Mouse (Mus musculus) ES-E14 (cell line): Measurements from ENCODE around the gene Trim10. TPM values are rescaled to one million over a fixed set of nuclear protein-coding genes. Genes with fewer than 3 reads are reported as not detected.
A peak's percentile ranks its signal among the peaks of the same experiment; 100 is the strongest.

ENCODE experiments used
- DNase-seq: peaks from one replicate; pipeline ENCODE4 v3.0.0-alpha.2; 2013; ENCODE audit warnings: low read depth, low spot score
- H3K27ac ChIP-seq: 2 replicates; pipeline ENCODE4 v1.5.1; 2012; ENCODE audit warnings: low read depth, mild to moderate bottlenecking, low read length, moderate library complexity, mixed read lengths; ENCODE audit not compliant: poor library complexity, insufficient read depth, severe bottlenecking
- H3K36me3 ChIP-seq: 2 replicates; pipeline ENCODE4 v1.6.1; 2012; ENCODE audit warnings: mild to moderate bottlenecking, low read length, moderate library complexity, mixed read lengths; ENCODE audit not compliant: control insufficient read depth, poor library complexity, insufficient read depth, severe bottlenecking
- H3K4me1 ChIP-seq, 2 experiments: fragments of 150-350 bp in 1 of 2; sonication (generic) in 1 of 2; 2 replicates each; pipeline ENCODE4 v1.6.1; 2012; ENCODE audit warnings: low read length in 2 of 2, mild to moderate bottlenecking in 1 of 2, mixed read lengths in 1 of 2; ENCODE audit not compliant: control insufficient read depth in 2 of 2, insufficient read depth in 2 of 2, poor library complexity in 1 of 2
- H3K4me3 ChIP-seq, 2 experiments: fragments of 150-350 bp in 1 of 2; sonication (generic) in 1 of 2; 2 replicates each; pipeline ENCODE4 v1.5.1; 2012; ENCODE audit warnings: low read length in 2 of 2, low read depth in 1 of 2, mild to moderate bottlenecking in 1 of 2, mixed read lengths in 1 of 2; ENCODE audit not compliant: insufficient read depth in 1 of 2, poor library complexity in 1 of 2, severe bottlenecking in 1 of 2
- H3K9ac ChIP-seq: 2 replicates; pipeline ENCODE4 v1.6.1; 2012; ENCODE audit warnings: low read depth, mild to moderate bottlenecking, low read length, mixed read lengths; ENCODE audit not compliant: poor library complexity, insufficient read depth, severe bottlenecking
- H3K9me3 ChIP-seq: fragments of 150-350 bp; sonication (generic); 2 replicates; pipeline ENCODE4 v1.6.1; 2012; ENCODE audit warnings: low read depth, mild to moderate bottlenecking, low read length; ENCODE audit not compliant: control insufficient read depth, insufficient read depth
- CHD2 ChIP-seq: IDR thresholded peaks from 2 replicates; pipeline ENCODE4 v1.6.1; 2014; ENCODE audit warnings: mild to moderate bottlenecking, low read depth, low read length, inconsistent platforms
- HCFC1 ChIP-seq: IDR thresholded peaks from 2 replicates; pipeline ENCODE4 v1.6.1; 2012; ENCODE audit warnings: low read length, inconsistent platforms, borderline replicate concordance; ENCODE audit not compliant: insufficient read depth
- MAFK ChIP-seq: IDR thresholded peaks from 2 replicates; pipeline ENCODE4 v1.6.1; 2014; ENCODE audit warnings: mild to moderate bottlenecking, low read depth, low read length, inconsistent platforms; ENCODE audit not compliant: insufficient read depth
- ZC3H11A ChIP-seq: IDR thresholded peaks from 2 replicates; pipeline ENCODE4 v1.6.1; 2012; ENCODE audit warnings: low read depth, mild to moderate bottlenecking, inconsistent platforms, low read length, borderline replicate concordance
- ZNF384 ChIP-seq: IDR thresholded peaks from 2 replicates; pipeline ENCODE4 v1.6.1; 2012; ENCODE audit warnings: low read depth, low read length, inconsistent platforms
- in situ Hi-C, 2 experiments: fragments of 600-800 bp; cut with MboI; formaldehyde crosslinking; loops; one replicate each; pipeline ENCODE4 v1.15.1; 2025; ENCODE audit warnings: low sequenced_read_pairs in 2 of 2, inconsistent platforms in 1 of 2; ENCODE audit not compliant: unreplicated experiment in 2 of 2
- total RNA-seq: library from RNA; depleted of rRNA; stranded (reverse); fragments of 300-350 nt; gene quantifications from 2 replicates; pipeline ENCODE4 v1.2.3, GENCODE M21; 2012

The Trim10 gene
- total RNA-seq, 1 experiment: not detected

GRCm38 (mm10) chr17:36861680-36862079, 7.7 kb upstream of the Trim10 start:
- TF ChIP-seq HCFC1 (no peak), ZC3H11A (no peak), ZNF384 (no peak), CHD2 (no peak), MAFK (no peak)
- in situ Hi-C loops: no loop called here
- H3K9ac ChIP-seq: no peak overlapping the region
- H3K9me3 ChIP-seq: no peaks in the 10 kb centered on the region
- peaks cover 0 to 4% of the 10 kb centered on the region in 2 experiments; a peak in 1 of 4 replicates for H3K4me1 ChIP-seq
- DNase-seq: no peak
- H3K4me3 ChIP-seq: no peak overlapping the region
- H3K27ac ChIP-seq: no peak overlapping the region
- H3K36me3 ChIP-seq: peaks cover 14% of the 10 kb centered on the region

GRCm38 (mm10) chr17:36866719-36867527, 2.5 kb upstream of the Trim10 start, which contains the start of gene Trim15:
Gene Trim15 (minus strand): TSS chr17:36867210.
- in situ Hi-C loops: no loop called here
- Histone ChIP-seq H3K27ac (no peak within 1 kb of the TSS), H3K4me1 (peaks cover 0 to 12% of the 10 kb centered on the region in 2 experiments; a peak in 1 of 4 replicates), H3K9ac (peak within 1 kb of the TSS; percentile 8; the same call in 1 of the 2 replicates), H3K9me3 (no peaks in the 10 kb centered on the region), H3K36me3 (no peaks in the 10 kb centered on the region), H3K4me3 (peak within 1 kb of the TSS; percentile 16 to 48; a peak in 2 of 4 replicates)
- DNase-seq: no peak
- TF ChIP-seq MAFK: no peak
- TF ChIP-seq ZC3H11A: no peak
- no peak for TF ChIP-seq CHD2
- TF ChIP-seq ZNF384: no peak
- no peak for TF ChIP-seq HCFC1

- Histone ChIP-seq H3K9me3 (no peaks in the 10 kb centered on the region), H3K27ac (no peak overlapping the region), H3K9ac (no peak overlapping the region), H3K36me3 (no peaks in the 10 kb centered on the region), H3K4me1 (peaks cover 0 to 12% of the 10 kb centered on the region in 2 experiments; a peak in 1 of 4 replicates), H3K4me3 (no peak overlapping the region)
- TF ChIP-seq HCFC1 (no peak), CHD2 (no peak), MAFK (no peak), ZC3H11A (no peak), ZNF384 (no peak)
- no peak for DNase-seq
- in situ Hi-C loops: no loop called here
These were observed 538 bp upstream of the Trim10 start for GRCm38 (mm10) chr17:36868836-36869235.

GRCm38 (mm10) chr17:36869955-36870810, 809 bp downstream of the Trim10 start:
- Histone ChIP-seq H3K4me3 (peak overlapping the region; percentile 19 to 26; a peak in 2 of 4 replicates), H3K9me3 (no peaks in the 10 kb centered on the region), H3K9ac (no peak overlapping the region), H3K4me1 (peaks cover 0 to 12% of the 10 kb centered on the region in 2 experiments; a peak in 1 of 4 replicates), H3K27ac (no peak overlapping the region), H3K36me3 (no peaks in the 10 kb centered on the region)
- in situ Hi-C loops: no loop called here
- DNase-seq: no peak
- no peak for TF ChIP-seq ZC3H11A
- TF ChIP-seq CHD2: no peak
- no peak for TF ChIP-seq ZNF384
- TF ChIP-seq MAFK: no peak
- TF ChIP-seq HCFC1: no peak
